Mouse (Mus musculus) kidney, postnatal 0 days (tissue): ENCODE measurements around the gene Prm2. TPM values are rescaled to one million over a fixed set of nuclear protein-coding genes. Genes with fewer than 3 reads are reported as not detected.
"Not testable (repeated sequence)": the region's sequence is repeated elsewhere in the genome, so short reads cannot be mapped to it uniquely, and the experiment has no call there.

ENCODE experiments used
- ATAC-seq: fragments of 200-750 bp; cut with Nextera tagmentation; replicated peaks from 2 replicates; pipeline ENCODE4 v1.8.0; 2017; ENCODE audit warnings: low read depth, moderate number of reproducible peaks, moderate TSS enrichment, moderate library complexity; ENCODE audit not compliant: low FRiP score
- DNase-seq: peaks from one replicate; pipeline ENCODE4 v3.0.0-alpha.2; 2016; ENCODE audit warnings: low spot score
- H3K27ac ChIP-seq: fragments of 300-500 bp; sonication (generic); 2 replicates; pipeline ENCODE4 v1.5.1; 2014; ENCODE audit warnings: mild to moderate bottlenecking
- H3K27me3 ChIP-seq: fragments of 300-500 bp; sonication (generic); 2 replicates; pipeline ENCODE4 v1.6.1; 2014; ENCODE audit warnings: low read length, mixed read lengths; ENCODE audit not compliant: insufficient read depth
- H3K36me3 ChIP-seq: fragments of 300-500 bp; sonication (generic); 2 replicates; pipeline ENCODE4 v1.6.1; 2014; ENCODE audit warnings: low read length, mixed read lengths; ENCODE audit not compliant: insufficient read depth
- H3K4me1 ChIP-seq: fragments of 300-500 bp; sonication (generic); replicated peaks from 2 replicates; pipeline ENCODE4 v1.6.1; 2014; ENCODE audit warnings: antibody characterized with exemption, low read length, mixed read lengths; ENCODE audit not compliant: insufficient read depth
- H3K4me2 ChIP-seq: fragments of 300-500 bp; sonication (generic); 2 replicates; pipeline ENCODE4 v1.6.1; 2014; ENCODE audit warnings: mild to moderate bottlenecking, low read length, moderate library complexity, mixed read lengths
- H3K4me3 ChIP-seq: fragments of 300-500 bp; sonication (generic); replicated peaks from 2 replicates; pipeline ENCODE4 v1.5.1; 2014; ENCODE audit warnings: low read depth, low read length
- H3K9ac ChIP-seq: fragments of 300-500 bp; sonication (generic); 2 replicates; pipeline ENCODE4 v1.6.1; 2014; ENCODE audit warnings: low read depth, low read length
- H3K9me3 ChIP-seq: fragments of 300-500 bp; sonication (generic); replicated peaks from 2 replicates; pipeline ENCODE4 v1.6.1; 2016; ENCODE audit warnings: low read length, inconsistent platforms, mixed read lengths
- CTCF ChIP-seq: IDR thresholded peaks from 2 replicates; pipeline ENCODE4 v1.5.1; 2016; ENCODE audit warnings: antibody characterized with exemption, low read depth, mild to moderate bottlenecking, moderate library complexity
- WGBS: fragments of 180-500 bp; shearing (Covaris S2); extraction: QIAGEN DNeasy Blood & Tissue Kit; methylation state at CpG from one replicate; pipeline ENCODE4 v1.1.7; 2014; 5-methylcytosine and 5-hydroxymethylcytosine counted together
- polyA plus RNA-seq: library from polyadenylated mRNA; unstranded; fragments of >200 nt; fragmentation: Nextera tagmentation; extraction: Ambion mirVana; gene quantifications from 2 replicates; pipeline ENCODE4 v1.2.1, GENCODE M21; 2015

Prm2 gene
- polyA plus RNA-seq, 1 experiment from 2014 or later, result not detected

DNA sequence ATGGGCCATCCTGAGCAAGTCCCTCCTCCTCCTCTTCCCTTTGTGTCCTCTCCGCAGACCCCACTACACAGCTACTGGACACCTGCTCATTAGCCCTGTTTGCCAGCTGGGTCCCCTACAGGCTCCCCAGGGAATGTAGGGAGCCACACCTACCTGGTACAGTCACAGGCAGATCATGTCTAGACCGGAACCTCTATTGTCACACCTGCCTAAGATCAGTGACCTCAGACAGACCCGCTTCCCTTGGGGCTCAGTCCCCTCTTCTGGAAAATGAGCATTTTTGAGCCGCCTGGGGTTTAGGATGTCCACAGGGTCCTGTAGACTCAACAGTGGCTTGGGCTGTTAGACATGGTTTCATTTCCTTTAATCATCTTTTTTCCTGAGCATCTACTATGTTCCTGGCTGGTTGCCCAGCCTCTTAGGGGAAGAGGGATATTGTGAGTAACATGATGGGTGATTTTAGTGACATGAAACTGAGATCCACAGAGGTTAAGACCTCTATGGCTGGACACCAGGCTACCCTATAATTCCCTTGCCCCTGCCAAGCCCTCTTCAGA, 22.7 kb upstream of the Prm2 start:
- DNase-seq (no peak), ATAC-seq (no peak)
- no peak overlapping the region for H3K9ac ChIP-seq
- no peaks in the 10 kb centered on the region for H3K4me1 ChIP-seq
- H3K27me3 ChIP-seq, result no peaks in the 10 kb centered on the region
- no peaks in the 10 kb centered on the region for H3K9me3 ChIP-seq
- H3K36me3 ChIP-seq, result no peaks in the 10 kb centered on the region
- no peak for TF ChIP-seq CTCF
- H3K27ac ChIP-seq, result no peak overlapping the region
- no peak overlapping the region for H3K4me3 ChIP-seq
- WGBS, result 82% methylated on average over 4 of the region's 4 CpGs
- H3K4me2 ChIP-seq, result no peak overlapping the region

DNA sequence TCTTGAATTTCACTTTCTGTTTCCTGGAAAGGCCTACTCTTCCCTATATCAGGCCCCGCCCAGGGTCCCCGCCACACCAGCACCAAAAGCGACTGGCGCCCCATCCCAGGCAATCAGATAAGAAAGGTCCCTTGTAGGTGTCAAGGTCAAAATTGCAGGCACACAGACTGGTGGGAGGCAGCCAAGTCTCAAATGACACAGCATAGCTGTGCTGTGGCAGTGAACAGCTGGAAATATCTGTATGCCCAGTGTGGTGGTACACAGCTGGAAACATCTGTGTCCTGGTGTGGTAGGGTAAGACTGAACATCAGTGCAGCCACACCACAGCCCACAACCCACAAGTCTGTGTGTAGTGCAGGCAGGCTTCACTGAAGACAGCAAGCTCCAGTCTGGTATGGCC, 18.9 kb upstream of the Prm2 start:
- no peak for TF ChIP-seq CTCF

DNA sequence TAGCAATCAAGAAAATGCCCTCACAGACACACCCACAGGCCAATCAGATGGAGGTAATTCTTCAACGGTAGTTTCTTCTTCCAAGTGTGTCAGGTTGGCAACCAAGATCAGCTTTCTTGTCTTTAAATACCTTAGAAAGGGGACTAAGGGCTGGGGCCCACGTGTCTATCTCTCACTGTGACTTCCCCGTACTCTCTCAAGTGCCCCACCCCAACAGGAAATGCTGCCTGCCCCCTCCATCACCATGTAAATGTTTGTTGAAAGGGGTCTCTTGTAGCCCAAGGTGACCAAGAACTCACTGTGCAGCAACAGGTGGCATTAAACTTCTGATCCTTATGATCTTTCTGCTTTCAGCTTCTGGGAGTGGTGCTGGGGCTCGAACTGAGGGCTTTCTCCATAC, 17.8 kb upstream of the Prm2 start:
- H3K27me3 ChIP-seq, result no peaks in the 10 kb centered on the region
- H3K27ac ChIP-seq, result no peak overlapping the region
- H3K9ac ChIP-seq, result no peak overlapping the region
- H3K36me3 ChIP-seq, result no peaks in the 10 kb centered on the region
- no peak overlapping the region for H3K4me3 ChIP-seq
- no peak for TF ChIP-seq CTCF
- ATAC-seq (no peak), DNase-seq (no peak)
- H3K9me3 ChIP-seq, result no peaks in the 10 kb centered on the region
- H3K4me1 ChIP-seq, result no peaks in the 10 kb centered on the region
- WGBS, result 84% methylated on average over 4 of the region's 4 CpGs
- H3K4me2 ChIP-seq, result no peak overlapping the region

More for the DNA sequence above, 18.9 kb upstream of the Prm2 start:
- no peaks in the 10 kb centered on the region for H3K27me3 ChIP-seq
- ATAC-seq, result no peak
- H3K4me1 ChIP-seq, result no peaks in the 10 kb centered on the region
- H3K9ac ChIP-seq, result no peak overlapping the region
- H3K9me3 ChIP-seq, result no peaks in the 10 kb centered on the region
- H3K4me2 ChIP-seq, result no peak overlapping the region
- 56% methylated on average over 4 of the region's 4 CpGs for WGBS
- no peak overlapping the region for H3K4me3 ChIP-seq
- no peaks in the 10 kb centered on the region for H3K36me3 ChIP-seq
- DNase-seq, result no peak
- H3K27ac ChIP-seq, result no peak overlapping the region

DNA sequence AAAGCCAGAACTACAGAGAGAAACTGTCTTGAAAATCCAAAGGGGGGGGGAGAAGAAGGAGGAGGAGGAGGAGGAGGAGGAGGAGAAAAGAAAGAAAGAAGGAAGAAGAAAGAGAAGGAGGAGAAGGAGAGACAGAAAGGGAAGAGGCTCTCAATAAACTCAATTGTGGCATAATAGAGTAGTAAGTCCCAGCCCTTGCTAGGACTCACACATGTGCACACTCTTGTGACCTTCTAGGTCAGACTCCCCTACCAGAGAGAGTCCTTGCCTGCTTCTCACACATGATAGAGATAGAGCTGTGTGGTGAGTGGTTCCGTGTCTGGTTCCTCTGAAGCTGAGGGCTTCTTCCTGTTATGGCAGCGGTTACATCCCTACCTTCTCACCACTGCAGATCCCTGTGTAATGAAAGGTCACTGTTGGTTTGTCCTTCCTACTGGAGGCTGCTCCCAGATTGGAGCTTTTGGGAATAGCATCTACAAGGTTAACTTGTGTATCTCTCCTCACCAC, 17.0 kb upstream of the Prm2 start, which contains the start of gene Gm11172:
Gene Gm11172 (plus strand): TSS at position 51 of the 507 bp plus-strand sequence.
- no peak within 1 kb of the TSS for H3K4me3 ChIP-seq
- no peak for DNase-seq
- no peak within 1 kb of the TSS for H3K9ac ChIP-seq
- no peak for ATAC-seq
- WGBS, result 81% methylated on average over 2 of the region's 2 CpGs
- no peak for TF ChIP-seq CTCF
- H3K27ac ChIP-seq, result no peak within 1 kb of the TSS
- no peaks in the 10 kb centered on the region for H3K4me1 ChIP-seq
- no peak within 1 kb of the TSS for H3K4me2 ChIP-seq
- no peaks in the 10 kb centered on the region for H3K9me3 ChIP-seq
- H3K27me3 ChIP-seq, result no peaks in the 10 kb centered on the region
- no peaks in the 10 kb centered on the region for H3K36me3 ChIP-seq

DNA sequence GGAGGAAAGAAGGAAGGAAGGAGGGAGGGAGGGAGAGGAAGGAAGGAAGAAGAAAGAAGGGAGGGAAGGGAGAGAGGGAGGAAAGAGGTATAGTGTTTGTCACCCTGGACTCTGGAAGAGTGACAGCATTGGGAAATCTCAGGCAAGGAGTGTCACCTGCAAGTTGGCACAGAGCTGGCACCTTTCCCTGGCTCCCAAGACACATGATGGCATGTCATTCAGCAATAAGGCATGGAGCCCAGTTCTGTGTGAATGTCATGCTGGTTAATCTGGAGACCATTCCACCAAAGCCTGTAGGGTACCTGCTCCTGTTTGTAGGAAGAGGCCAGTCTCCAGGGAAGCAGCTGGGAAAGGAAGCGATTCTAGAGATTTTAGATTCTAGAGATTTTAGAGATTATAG, 14.4 kb upstream of the Prm2 start:
- Histone ChIP-seq H3K4me3 (no peak overlapping the region), H3K27ac (no peak overlapping the region), H3K9me3 (no peaks in the 10 kb centered on the region), H3K9ac (no peak overlapping the region), H3K27me3 (no peaks in the 10 kb centered on the region), H3K4me1 (no peaks in the 10 kb centered on the region), H3K36me3 (no peaks in the 10 kb centered on the region), H3K4me2 (no peak overlapping the region)
- DNase-seq (no peak), ATAC-seq (no peak)
- 88% methylated on average over 1 of the region's 1 CpGs for WGBS
- TF ChIP-seq CTCF, result no peak

DNA sequence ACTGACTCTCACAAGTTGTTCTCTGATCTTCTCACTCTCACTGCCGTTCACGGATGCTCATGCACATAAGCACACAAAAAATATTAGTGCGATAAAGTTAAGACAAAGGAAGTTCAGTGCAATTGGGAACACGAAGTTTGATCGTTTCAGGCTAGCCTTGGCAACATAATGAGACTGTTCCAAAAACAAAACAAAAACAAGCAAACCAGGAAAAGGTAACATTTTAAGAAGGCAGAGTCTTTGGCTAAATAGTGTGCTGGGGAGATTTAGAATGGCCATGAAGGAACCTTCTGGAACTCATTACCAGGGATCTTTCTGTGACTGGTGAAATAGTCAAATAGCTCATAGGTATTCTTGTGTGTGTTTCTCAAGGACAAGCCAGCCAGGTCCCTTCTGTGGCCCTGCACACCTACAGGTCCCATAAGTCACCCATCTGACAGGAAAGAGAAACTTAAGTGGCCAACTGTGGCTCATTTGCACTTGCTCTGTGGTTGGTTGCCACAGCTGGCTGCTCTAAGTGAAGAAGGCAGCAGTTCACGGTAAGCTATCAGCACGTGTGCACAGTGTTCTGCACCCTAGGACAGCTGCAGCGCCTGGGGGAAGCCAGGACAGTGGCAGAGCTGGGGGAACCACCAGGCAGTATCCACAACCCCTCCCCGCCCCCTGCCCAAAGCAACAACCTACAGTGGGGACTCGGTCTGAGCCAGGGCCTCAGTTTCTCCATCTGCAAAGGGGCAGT, 10.0 kb upstream of the Prm2 start, which contains the start of gene Prm1:
Gene Prm1 (minus strand): TSS at position 51 of the 739 bp plus-strand sequence.
- no peaks in the 10 kb centered on the region for H3K36me3 ChIP-seq
- H3K9ac ChIP-seq, result no peak within 1 kb of the TSS
- H3K27ac ChIP-seq, result no peak within 1 kb of the TSS
- no peaks in the 10 kb centered on the region for H3K4me1 ChIP-seq
- 67% methylated on average over 10 of the region's 10 CpGs for WGBS
- no peaks in the 10 kb centered on the region for H3K27me3 ChIP-seq
- DNase-seq (no peak), ATAC-seq (no peak)
- H3K9me3 ChIP-seq, result no peaks in the 10 kb centered on the region
- H3K4me3 ChIP-seq, result no peak within 1 kb of the TSS
- TF ChIP-seq CTCF, result no peak
- H3K4me2 ChIP-seq, result no peak within 1 kb of the TSS

DNA sequence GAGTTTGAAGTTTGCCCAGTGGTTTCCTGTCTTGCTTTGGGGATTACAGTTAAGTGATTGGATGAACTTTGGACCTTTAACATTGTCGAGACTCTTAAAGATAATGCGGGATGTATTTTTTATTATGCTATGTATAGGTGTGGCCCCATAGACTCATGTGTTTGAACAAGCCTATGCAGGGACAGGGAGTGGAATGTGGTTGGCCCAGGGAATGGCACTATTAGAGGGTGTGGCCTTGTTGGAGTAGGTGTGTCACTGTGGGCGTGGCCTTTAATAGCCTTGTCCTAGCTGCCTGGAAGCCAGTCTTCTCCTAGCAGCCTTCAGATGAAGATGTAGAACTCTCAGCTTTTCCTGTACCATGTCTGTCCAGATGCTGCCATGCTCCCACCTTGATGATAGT, 6.5 kb upstream of the Prm2 start:
- H3K9me3 ChIP-seq, H3K4me3 ChIP-seq, H3K4me2 ChIP-seq, DNase-seq, ATAC-seq, H3K36me3 ChIP-seq, H3K27me3 ChIP-seq, H3K4me1 ChIP-seq, H3K9ac ChIP-seq, H3K27ac ChIP-seq: not testable (repeated sequence)
- 82% methylated on average over 3 of the region's 3 CpGs for WGBS
